Mouse (Mus musculus) spleen, adult 2 months (tissue): Measurements from ENCODE around the gene Gabpb1. TPM values are rescaled to one million over a fixed set of nuclear protein-coding genes. Genes with fewer than 3 reads are reported as not detected.

Source experiments
- DNase-seq, 2 experiments: peaks; one replicate each; pipeline versions ENCODE4 v3.0.0 to v3.0.0-alpha.2; 2012 to 2021; ENCODE audit warnings: low spot score in 2 of 2, low read depth in 1 of 2
- H3K27ac ChIP-seq: fragments of 200-500 bp; 2 replicates; pipeline ENCODE4 v1.5.1; 2012; ENCODE audit warnings: low read length, inconsistent platforms; ENCODE audit not compliant: insufficient read depth
- H3K27me3 ChIP-seq: fragments of 200-500 bp; 2 replicates; pipeline ENCODE4 v1.6.1; 2012; ENCODE audit warnings: mild to moderate bottlenecking, moderate library complexity, low read length, inconsistent platforms; ENCODE audit not compliant: control insufficient read depth, insufficient read depth
- H3K36me3 ChIP-seq: fragments of 200-500 bp; 2 replicates; pipeline ENCODE4 v1.6.1; 2012; ENCODE audit warnings: mild to moderate bottlenecking, low read length, inconsistent platforms; ENCODE audit not compliant: control insufficient read depth, insufficient read depth
- H3K4me1 ChIP-seq: fragments of 200-500 bp; 2 replicates; pipeline ENCODE4 v1.6.1; 2011; ENCODE audit warnings: inconsistent platforms; ENCODE audit not compliant: control insufficient read depth, insufficient read depth, insufficient read length
- H3K4me3 ChIP-seq: fragments of 200-500 bp; 2 replicates; pipeline ENCODE4 v1.5.1; 2011; ENCODE audit warnings: mild to moderate bottlenecking, inconsistent platforms; ENCODE audit not compliant: insufficient read depth, insufficient read length; ENCODE audit errors: extremely low read depth
- CTCF ChIP-seq: fragments of 200-500 bp; IDR thresholded peaks from 2 replicates; pipeline ENCODE4 v1.5.1; 2011; ENCODE audit warnings: mild to moderate bottlenecking, inconsistent platforms; ENCODE audit not compliant: insufficient read depth, insufficient read length, insufficient replicate concordance; ENCODE audit errors: extremely low read depth
- POLR2A ChIP-seq: fragments of 200-500 bp; IDR thresholded peaks from 2 replicates; pipeline ENCODE4 v1.6.1; 2011; ENCODE audit warnings: low read depth, low read length, inconsistent platforms
- WGBS: fragments of 180-500 bp; shearing (Covaris S2); methylation state at CpG from one replicate; pipeline ENCODE4 v1.1.7; 2018; 5-methylcytosine and 5-hydroxymethylcytosine counted together
- polyA plus RNA-seq: library from polyadenylated mRNA; depleted of rRNA; stranded (reverse); fragments of >200 nt; gene quantifications from 2 replicates; pipeline ENCODE4 v1.2.3, GENCODE M21; 2012

Gabpb1 gene
- polyA plus RNA-seq, 1 experiment: 7.4 TPM

GRCm38 (mm10) chr2:126646461-126646860, 29.7 kb downstream of the Gabpb1 start:
- 81% methylated on average over 5 of the region's 5 CpGs for WGBS
- DNase-seq: no peak
- H3K4me1 ChIP-seq: no peaks in the 10 kb centered on the region
- no peak overlapping the region for H3K27ac ChIP-seq
- no peak for TF ChIP-seq CTCF
- TF ChIP-seq POLR2A: no peak
- H3K4me3 ChIP-seq: no peak overlapping the region
- H3K36me3 ChIP-seq: peaks cover 19% of the 10 kb centered on the region
- H3K27me3 ChIP-seq: no peaks in the 10 kb centered on the region

GRCm38 (mm10) chr2:126644768-126645167, 31.4 kb downstream of the Gabpb1 start:
- Histone ChIP-seq H3K27ac (no peak overlapping the region), H3K4me3 (no peak overlapping the region), H3K27me3 (no peaks in the 10 kb centered on the region), H3K36me3 (peaks cover 16% of the 10 kb centered on the region), H3K4me1 (no peaks in the 10 kb centered on the region)
- no peak for TF ChIP-seq CTCF
- no peak for TF ChIP-seq POLR2A
- DNase-seq: no peak
- 58% methylated on average over 1 of the region's 1 CpGs for WGBS

- Histone ChIP-seq H3K27ac (no peak overlapping the region), H3K27me3 (no peaks in the 10 kb centered on the region), H3K4me3 (no peak overlapping the region), H3K36me3 (peaks cover 10% of the 10 kb centered on the region), H3K4me1 (no peaks in the 10 kb centered on the region)
- 94% methylated on average over 2 of the region's 2 CpGs for WGBS
- DNase-seq: no peak
- TF ChIP-seq CTCF: no peak
- no peak for TF ChIP-seq POLR2A
These were observed 35.8 kb downstream of the Gabpb1 start for GRCm38 (mm10) chr2:126640298-126640697.

- Histone ChIP-seq H3K4me3 (no peak overlapping the region), H3K4me1 (no peaks in the 10 kb centered on the region), H3K36me3 (peaks cover 12% of the 10 kb centered on the region), H3K27me3 (no peaks in the 10 kb centered on the region), H3K27ac (no peak overlapping the region)
- peak in 1 of 2 experiments; percentile 48 for DNase-seq
- 42% methylated on average over 12 of the region's 12 CpGs for WGBS
- TF ChIP-seq CTCF: no peak
- no peak for TF ChIP-seq POLR2A
These were observed 40.0 kb downstream of the Gabpb1 start for GRCm38 (mm10) chr2:126635939-126636823.

GRCm38 (mm10) chr2:126633165-126633564, 43.0 kb downstream of the Gabpb1 start:
- H3K4me1 ChIP-seq: no peaks in the 10 kb centered on the region
- no peak overlapping the region for H3K4me3 ChIP-seq
- no peaks in the 10 kb centered on the region for H3K27me3 ChIP-seq
- TF ChIP-seq POLR2A: no peak
- no peak for TF ChIP-seq CTCF
- DNase-seq: no peak
- H3K36me3 ChIP-seq: peaks cover 15% of the 10 kb centered on the region
- 90% methylated on average over 2 of the region's 2 CpGs for WGBS
- H3K27ac ChIP-seq: no peak overlapping the region

- no peaks in the 10 kb centered on the region for H3K4me1 ChIP-seq
- H3K27me3 ChIP-seq: no peaks in the 10 kb centered on the region
- no peak overlapping the region for H3K4me3 ChIP-seq
- WGBS: 92% methylated on average over 9 of the region's 9 CpGs
- H3K27ac ChIP-seq: no peak overlapping the region
- DNase-seq: no peak
- TF ChIP-seq CTCF (no peak), POLR2A (no peak)
- H3K36me3 ChIP-seq: peaks cover 14% of the 10 kb centered on the region
These were observed 47.6 kb downstream of the Gabpb1 start for GRCm38 (mm10) chr2:126628455-126628995.

- no peak for TF ChIP-seq CTCF
- TF ChIP-seq POLR2A: no peak
- DNase-seq: no peak
These were observed 53.0 kb downstream of the Gabpb1 start for GRCm38 (mm10) chr2:126623138-126623537.

More at GRCm38 (mm10) chr2:126623138-126623537, 53.0 kb downstream of the Gabpb1 start:
- no peaks in the 10 kb centered on the region for H3K4me1 ChIP-seq
- no peak overlapping the region for H3K27ac ChIP-seq
- no peak overlapping the region for H3K4me3 ChIP-seq
- peaks cover 3% of the 10 kb centered on the region; the same call in 1 of the 2 replicates for H3K36me3 ChIP-seq
- no peaks in the 10 kb centered on the region for H3K27me3 ChIP-seq
